Mouse (Mus musculus): Measurements from ENCODE around the gene Cdc20.

DNA sequence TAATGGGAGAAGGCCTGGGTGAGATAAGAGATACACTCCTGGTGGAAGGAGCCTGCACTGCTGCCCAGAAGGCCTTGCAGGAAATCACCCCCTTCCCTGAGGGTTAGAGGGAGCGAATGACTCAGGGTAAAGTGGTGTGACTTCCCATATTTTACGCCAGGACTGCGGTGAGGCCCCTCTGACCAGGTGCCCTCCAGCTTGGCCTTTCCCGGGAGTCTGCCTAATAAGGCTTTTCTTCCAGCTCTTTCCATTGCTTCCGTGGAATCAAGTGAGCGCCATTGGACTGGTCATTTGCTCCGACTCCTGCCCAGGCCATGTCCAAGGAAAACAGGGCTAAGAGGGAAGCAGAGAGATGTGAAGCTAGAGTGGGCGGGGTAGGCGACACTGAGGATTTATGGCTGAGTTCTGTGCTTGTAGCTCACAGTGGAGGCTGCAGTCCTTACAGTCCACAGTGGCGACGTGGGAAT, 28.6 kb upstream of the Cdc20 start:
- no peak for TF ChIP-seq CTCF (conservative IDR thresholded peaks at IDR 0.05; ENCODE audit: low read length)
- TF ChIP-seq POU5F1 (IDR thresholded peaks at IDR 0.05; ENCODE audit: borderline replicate concordance, low read length): no peak

Measured in E14TG2a.4 (cell line).